Comparison of ENCODE assay signal across 8 mouse cellular contexts in the genomic region with DNA sequence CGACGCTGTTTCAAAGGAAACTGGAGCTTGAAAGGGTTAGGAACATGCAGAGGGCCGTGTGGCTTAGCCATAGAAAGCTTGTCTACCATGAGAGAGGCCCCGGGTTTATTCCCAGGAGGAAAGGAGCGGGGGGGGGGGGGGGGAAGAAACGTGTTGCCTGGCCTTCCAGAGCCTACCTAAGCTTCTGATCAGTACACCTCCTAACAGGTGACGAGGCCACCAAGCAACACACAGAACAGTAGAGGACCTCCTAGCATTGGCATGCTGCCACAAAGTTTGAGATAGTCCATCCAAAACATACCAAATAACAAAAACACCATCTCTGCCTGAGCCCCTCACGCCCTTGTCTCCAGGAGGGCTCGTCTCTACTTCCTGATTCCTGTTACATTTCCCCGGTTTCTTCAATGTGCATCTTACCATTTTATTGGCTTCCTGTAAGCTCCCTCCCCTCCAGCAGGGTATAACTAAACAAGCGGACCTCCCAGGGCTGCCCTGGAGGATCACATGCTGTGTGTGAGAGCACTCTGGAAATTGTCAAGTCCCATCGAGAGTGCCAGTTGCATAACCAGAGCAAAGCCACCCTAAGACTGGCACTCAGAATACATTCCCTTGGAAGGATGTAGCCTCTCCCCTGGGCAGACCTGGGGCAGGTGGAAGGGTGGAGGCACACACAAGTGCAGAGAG. TPM values are rescaled to one million over a fixed set of nuclear protein-coding genes. Genes with fewer than 3 reads are reported as not detected.
DNase-seq lines count a peak whose midpoint lies in the region; ATAC-seq and TF ChIP-seq lines count a peak whose summit lies in the region.
"Had no signal": no experiment of that assay in that cellular context is flagged by ENCODE, and none has a peak within 500 bp of the region (broad histone marks: within the 10 kb centered on the region; RNA-seq: fewer than 3 reads in every experiment).

No protein-coding gene starts in this region.

- DNase-seq in hindbrain, embryonic 10.5 days (ENCODE audit: low spot score) = no peak
- DNase-seq in A20 (ENCODE audit: low read depth, low spot score) = peak; percentile 70
- peak; percentile 55 for DNase-seq in MEL (ENCODE audit: low read depth, low spot score)
- DNase-seq in lung, adult 2 months = peak; percentile 81
- no peak for DNase-seq in retina, embryonic 14.5 days (ENCODE audit: low spot score)
- DNase-seq in right cerebral cortex, postnatal 10 days (ENCODE audit: low spot score in 2 of 2) = no peak

- H3K4me1 ChIP-seq in hindbrain, embryonic 10.5 days (replicated peaks) = peaks cover 83% of the 10 kb centered on the region
- peaks cover 72% of the 10 kb centered on the region for H3K4me1 ChIP-seq in hindbrain, embryonic 12.5 days
- peaks cover 39 to 57% of the 10 kb centered on the region in 2 experiments for H3K4me1 ChIP-seq in MEL (ENCODE audit: control insufficient read depth in 1 of 2, insufficient read depth in 2 of 2, low read length in 2 of 2)
- peaks cover 76% of the 10 kb centered on the region for H3K4me1 ChIP-seq in lung, adult 2 months (ENCODE audit: control insufficient read depth, insufficient read depth, low read length)

- H3K27me3 ChIP-seq in hindbrain, embryonic 10.5 days (ENCODE audit: insufficient read depth, poor library complexity, severe bottlenecking) = peaks cover 22% of the 10 kb centered on the region
- H3K27me3 ChIP-seq in hindbrain, embryonic 12.5 days = peaks cover 8% of the 10 kb centered on the region; the same call in 1 of the 2 replicates
- no peaks in the 10 kb centered on the region for H3K27me3 ChIP-seq in MEL (ENCODE audit: control insufficient read depth in 1 of 2, insufficient read depth in 2 of 2, low read length in 2 of 2)
- H3K27me3 ChIP-seq: liver, embryonic 15.5 days had no signal

- H3K79me2 ChIP-seq in MEL (ENCODE audit: control insufficient read depth, insufficient read depth, low read length, poor library complexity) = peaks cover 89% of the 10 kb centered on the region

- TF ChIP-seq CTCF in MEL (IDR thresholded peaks at IDR 0.05 in 2 of 3, conservative IDR thresholded peaks at IDR 0.05 in 1 of 3; ENCODE audit: control insufficient read depth in 1 of 3, insufficient read depth in 1 of 3, low read depth in 2 of 3, low read length in 3 of 3, poor library complexity in 1 of 3, severe bottlenecking in 1 of 3) = no peak
- TF ChIP-seq CTCF in lung, adult 2 months (IDR thresholded peaks at IDR 0.05; ENCODE audit: insufficient read depth, low read length) = no peak

- H3K9ac ChIP-seq in hindbrain, embryonic 12.5 days = no peak overlapping the region
- H3K9ac ChIP-seq in MEL (ENCODE audit: control insufficient read depth, low read depth, low read length, poor library complexity, severe bottlenecking) = no peak overlapping the region
- H3K9ac ChIP-seq: liver, embryonic 15.5 days had no signal

- TF ChIP-seq POLR2A in MEL (IDR thresholded peaks at IDR 0.05; ENCODE audit: control insufficient read depth in 1 of 2, insufficient read depth in 1 of 2, low read depth in 1 of 2, low read length in 2 of 2, poor library complexity in 1 of 2) = no peak; a peak in 2 of 4 replicates
- peak; percentile 33; the same call in 1 of the 2 replicates for TF ChIP-seq POLR2A in lung, adult 2 months (IDR thresholded peaks at IDR 0.05; ENCODE audit: borderline replicate concordance, extremely low read depth, low read depth, low read length)

- H3K9me3 ChIP-seq in hindbrain, embryonic 10.5 days = no peaks in the 10 kb centered on the region
- no peaks in the 10 kb centered on the region for H3K9me3 ChIP-seq in hindbrain, embryonic 12.5 days (replicated peaks)
- no peaks in the 10 kb centered on the region for H3K9me3 ChIP-seq in MEL (replicated peaks; ENCODE audit: insufficient read depth, low read length)
- H3K9me3 ChIP-seq: liver, embryonic 15.5 days had no signal

- peak overlapping the region; percentile 59 for H3K27ac ChIP-seq in hindbrain, embryonic 10.5 days
- no peak overlapping the region for H3K27ac ChIP-seq in hindbrain, embryonic 12.5 days
- H3K27ac ChIP-seq in MEL (ENCODE audit: control insufficient read depth, low read depth, low read length) = no peak overlapping the region

- H3K4me2 ChIP-seq in hindbrain, embryonic 12.5 days (replicated peaks) = no peak overlapping the region

- no peak for TF ChIP-seq EP300 in MEL (IDR thresholded peaks at IDR 0.05; ENCODE audit: low read depth in 1 of 2, low read length in 2 of 2)

- no peak for ATAC-seq in hindbrain, embryonic 12.5 days (ENCODE audit: low FRiP score)

- H3K36me3 ChIP-seq in hindbrain, embryonic 10.5 days = peaks cover 26% of the 10 kb centered on the region
- peaks cover 5% of the 10 kb centered on the region; the same call in 1 of the 2 replicates for H3K36me3 ChIP-seq in hindbrain, embryonic 12.5 days
- H3K36me3 ChIP-seq in MEL (ENCODE audit: control insufficient read depth in 1 of 2, insufficient read depth in 2 of 2, low read length in 2 of 2) = peaks cover 57 to 64% of the 10 kb centered on the region in 2 experiments
- H3K36me3 ChIP-seq: liver, embryonic 15.5 days had no signal

- no peak overlapping the region for H3K4me3 ChIP-seq in hindbrain, embryonic 10.5 days
- H3K4me3 ChIP-seq in hindbrain, embryonic 12.5 days = no peak overlapping the region
- H3K4me3 ChIP-seq in MEL (ENCODE audit: control insufficient read depth in 1 of 2, insufficient read depth in 1 of 2, low read depth in 2 of 2, low read length in 2 of 2) = no peak overlapping the region
- H3K4me3 ChIP-seq in lung, adult 2 months (replicated peaks; ENCODE audit: extremely low read depth, low read depth, low read length) = no peak overlapping the region
- H3K4me3 ChIP-seq: liver, embryonic 15.5 days had no signal

- 59% methylated on average over 12 of the region's 12 CpGs for WGBS in hindbrain, embryonic 10.5 days
- WGBS in hindbrain, embryonic 12.5 days = 56% methylated on average over 12 of the region's 12 CpGs
- WGBS in lung, adult 2 months = 15% methylated on average over 12 of the region's 12 CpGs

- TF ChIP-seq RAD21 in MEL (IDR thresholded peaks at IDR 0.05; ENCODE audit: low read depth, low read length) = no peak

TF ChIP-seq in MEL, 35 proteins besides CTCF, POLR2A, EP300 and RAD21:
- TF ChIP-seq ELF1 (IDR thresholded peaks at IDR 0.05; ENCODE audit: low read depth, low read length) = 0 out of 2 replicates have a peak, but pooled peaks have one; percentile 18
- no peak for TF ChIP-seq RCOR1 (IDR thresholded peaks at IDR 0.05; ENCODE audit: low read depth, low read length)

RNA-seq across cellular contexts. Expression of gene Hdac7, which starts 21.6 kb away (rescaled TPM):
- 25.7 and 32.7 TPM in 2 replicates for polyA plus RNA-seq in hindbrain, embryonic 10.5 days (2016; fragmentation: Nextera tagmentation; extraction: Ambion mirVana)
- polyA plus RNA-seq in hindbrain, embryonic 12.5 days (2016; fragmentation: Nextera tagmentation; extraction: Ambion mirVana) = 26.7 and 29.1 TPM in 2 replicates
- total RNA-seq in MEL (2012; rRNA removed) = 100 and 102 TPM in 2 replicates
- 100 to 1,000 TPM in 1 of 2 experiments, not detected in 1; 389 TPM for polyA plus RNA-seq in MEL (2012; ENCODE audit: insufficient read depth in 1 of 2, insufficient read length in 2 of 2, low read depth in 1 of 2, low replicate concordance in 2 of 2, missing spikeins in 1 of 2)
- polyA plus RNA-seq in lung, adult 2 months (2012; rRNA removed) = 254 and 294 TPM in 2 replicates

RNA-seq across cellular contexts. Expression of gene Slc48a1, which starts 44.4 kb away (rescaled TPM):
- polyA plus RNA-seq in hindbrain, embryonic 10.5 days (2016; fragmentation: Nextera tagmentation; extraction: Ambion mirVana) = 28.8 and 31.3 TPM in 2 replicates
- polyA plus RNA-seq in hindbrain, embryonic 12.5 days (2016; fragmentation: Nextera tagmentation; extraction: Ambion mirVana) = 41.6 and 43.3 TPM in 2 replicates
- 116 and 136 TPM in 2 replicates for total RNA-seq in MEL (2012; rRNA removed)
- 100 to 1,000 TPM in 1 of 2 experiments, not detected in 1; 299 TPM for polyA plus RNA-seq in MEL (2012; ENCODE audit: insufficient read depth in 1 of 2, insufficient read length in 2 of 2, low read depth in 1 of 2, low replicate concordance in 2 of 2, missing spikeins in 1 of 2)
- polyA plus RNA-seq in lung, adult 2 months (2012; rRNA removed) = 158 and 174 TPM in 2 replicates

RNA-seq across cellular contexts. Expression of gene Rapgef3, which starts 54.9 kb away (rescaled TPM):
- 6.2 and 6.7 TPM in 2 replicates for polyA plus RNA-seq in hindbrain, embryonic 10.5 days (2016; fragmentation: Nextera tagmentation; extraction: Ambion mirVana)
- 9.1 and 10.7 TPM in 2 replicates for polyA plus RNA-seq in hindbrain, embryonic 12.5 days (2016; fragmentation: Nextera tagmentation; extraction: Ambion mirVana)
- 4.0 and 7.4 TPM in 2 replicates for total RNA-seq in MEL (2012; rRNA removed)
- polyA plus RNA-seq in MEL (2012; ENCODE audit: insufficient read depth in 1 of 2, insufficient read length in 2 of 2, low read depth in 1 of 2, low replicate concordance in 2 of 2, missing spikeins in 1 of 2) = 1 to 10 TPM in 1 of 2 experiments, not detected in 1; 6.6 TPM
- polyA plus RNA-seq in lung, adult 2 months (2012; rRNA removed) = 94.2 and 133 TPM in 2 replicates

Comparison
In these comparisons a context has a peak if more than half of its experiments do, and no peak if none do; other contexts are left out.
1. DNase-seq: peak in A20 (single experiment), MEL (single experiment) and lung, adult 2 months (single experiment); none in hindbrain, embryonic 10.5 days (single experiment), retina, embryonic 14.5 days (single experiment) and right cerebral cortex, postnatal 10 days (0 of 2).